Mouse (Mus musculus) cortical plate, adult 2 months (tissue): ENCODE measurements around the gene Bcar3.

Experiments
- CTCF ChIP-seq: fragments of 200-500 bp; IDR thresholded peaks from 2 replicates; pipeline ENCODE4 v1.5.1; 2011; ENCODE audit warnings: mild to moderate bottlenecking, control low read depth, low read length; ENCODE audit not compliant: insufficient read depth; ENCODE audit errors: extremely low read depth
- POLR2A ChIP-seq: fragments of 200-500 bp; IDR thresholded peaks from 2 replicates; pipeline ENCODE4 v1.6.1; 2011; ENCODE audit warnings: mild to moderate bottlenecking, low read length, control low read depth; ENCODE audit not compliant: insufficient read depth; ENCODE audit errors: extremely low read depth

DNA sequence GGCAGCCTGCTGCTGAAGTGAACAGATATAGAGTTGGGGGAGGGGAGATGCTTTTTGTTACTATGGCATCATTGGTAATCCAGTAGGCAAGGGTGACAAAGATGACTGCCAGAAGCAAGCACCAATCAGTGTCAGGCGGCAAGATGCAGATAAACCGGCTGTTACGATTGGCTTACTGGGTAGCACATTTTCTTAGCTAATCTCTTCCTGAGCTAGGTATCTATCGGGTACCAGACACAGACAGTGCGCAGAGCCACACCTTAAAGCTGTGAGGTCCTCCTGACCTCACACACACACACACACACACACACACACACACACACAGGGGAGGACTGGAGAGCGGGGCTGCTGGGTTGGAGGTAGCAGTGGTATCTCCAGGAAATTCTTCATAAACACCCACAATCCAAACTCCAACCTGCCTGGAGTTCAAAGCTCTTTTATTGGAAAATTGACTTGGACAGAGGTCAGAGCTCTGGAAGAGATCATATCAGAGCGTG, 134.4 kb downstream of the Bcar3 start:
- TF ChIP-seq POLR2A, result no peak
- no peak for TF ChIP-seq CTCF
